Mouse (Mus musculus): ENCODE measurements around the gene Hmgb4.

Hmgb4 gene

GRCm38 (mm10) chr4:128260907-128261560, at the start of gene Hmgb4:
Gene Hmgb4, minus strand, starts transcription at chr4:128260957.
- no peaks in the 10 kb centered on the region for H3K36me3 ChIP-seq (ENCODE audit: control insufficient read depth, insufficient read depth, low read length, poor library complexity, severe bottlenecking)

GRCm38 (mm10) chr4:128306011-128306410, 45.3 kb upstream of the Hmgb4 start:
- DNase-seq (ENCODE audit: low read depth, low spot score) = no peak
- Histone ChIP-seq H3K27me3 (ENCODE audit: control insufficient read depth, insufficient read depth, low read length, poor library complexity, severe bottlenecking) (no peaks in the 10 kb centered on the region), H3K36me3 (ENCODE audit: control insufficient read depth, insufficient read depth, low read length, poor library complexity, severe bottlenecking) (no peaks in the 10 kb centered on the region)

More at GRCm38 (mm10) chr4:128260907-128261560, at the start of gene Hmgb4:
- no peak for DNase-seq (ENCODE audit: low read depth, low spot score)
- H3K27me3 ChIP-seq (ENCODE audit: control insufficient read depth, insufficient read depth, low read length, poor library complexity, severe bottlenecking) = no peaks in the 10 kb centered on the region

GRCm38 (mm10) chr4:128304049-128304448, 43.3 kb upstream of the Hmgb4 start:
- H3K36me3 ChIP-seq (ENCODE audit: control insufficient read depth, insufficient read depth, low read length, poor library complexity, severe bottlenecking) = no peaks in the 10 kb centered on the region
- DNase-seq (ENCODE audit: low read depth, low spot score) = no peak
- H3K27me3 ChIP-seq (ENCODE audit: control insufficient read depth, insufficient read depth, low read length, poor library complexity, severe bottlenecking) = no peaks in the 10 kb centered on the region

GRCm38 (mm10) chr4:128288095-128288494, 27.3 kb upstream of the Hmgb4 start:
- H3K36me3 ChIP-seq (ENCODE audit: control insufficient read depth, insufficient read depth, low read length, poor library complexity, severe bottlenecking) = no peaks in the 10 kb centered on the region
- DNase-seq (ENCODE audit: low read depth, low spot score) = no peak
- no peaks in the 10 kb centered on the region for H3K27me3 ChIP-seq (ENCODE audit: control insufficient read depth, insufficient read depth, low read length, poor library complexity, severe bottlenecking)

GRCm38 (mm10) chr4:128285009-128285408, 24.3 kb upstream of the Hmgb4 start:
- DNase-seq (ENCODE audit: low read depth, low spot score) = no peak

GRCm38 (mm10) chr4:128275586-128275985, 14.8 kb upstream of the Hmgb4 start:
- DNase-seq (ENCODE audit: low read depth, low spot score) = no peak
- H3K27me3 ChIP-seq (ENCODE audit: control insufficient read depth, insufficient read depth, low read length, poor library complexity, severe bottlenecking) = no peaks in the 10 kb centered on the region
- no peaks in the 10 kb centered on the region for H3K36me3 ChIP-seq (ENCODE audit: control insufficient read depth, insufficient read depth, low read length, poor library complexity, severe bottlenecking)

More at GRCm38 (mm10) chr4:128285009-128285408, 24.3 kb upstream of the Hmgb4 start:
- no peaks in the 10 kb centered on the region for H3K36me3 ChIP-seq (ENCODE audit: control insufficient read depth, insufficient read depth, low read length, poor library complexity, severe bottlenecking)
- H3K27me3 ChIP-seq (ENCODE audit: control insufficient read depth, insufficient read depth, low read length, poor library complexity, severe bottlenecking) = no peaks in the 10 kb centered on the region

GRCm38 (mm10) chr4:128275116-128275515, 14.4 kb upstream of the Hmgb4 start:
- DNase-seq (ENCODE audit: low read depth, low spot score) = no peak
- H3K36me3 ChIP-seq (ENCODE audit: control insufficient read depth, insufficient read depth, low read length, poor library complexity, severe bottlenecking) = no peaks in the 10 kb centered on the region
- H3K27me3 ChIP-seq (ENCODE audit: control insufficient read depth, insufficient read depth, low read length, poor library complexity, severe bottlenecking) = no peaks in the 10 kb centered on the region

GRCm38 (mm10) chr4:128273146-128273545, 12.4 kb upstream of the Hmgb4 start:
- H3K27me3 ChIP-seq (ENCODE audit: control insufficient read depth, insufficient read depth, low read length, poor library complexity, severe bottlenecking) = no peaks in the 10 kb centered on the region
- no peak for DNase-seq (ENCODE audit: low read depth, low spot score)
- H3K36me3 ChIP-seq (ENCODE audit: control insufficient read depth, insufficient read depth, low read length, poor library complexity, severe bottlenecking) = no peaks in the 10 kb centered on the region

- Histone ChIP-seq H3K27me3 (ENCODE audit: control insufficient read depth, insufficient read depth, low read length, poor library complexity, severe bottlenecking) (no peaks in the 10 kb centered on the region), H3K36me3 (ENCODE audit: control insufficient read depth, insufficient read depth, low read length, poor library complexity, severe bottlenecking) (no peaks in the 10 kb centered on the region)
- no peak for DNase-seq (ENCODE audit: low read depth, low spot score)
Measured at GRCm38 (mm10) chr4:128272501-128272900, 11.7 kb upstream of the Hmgb4 start.

- Histone ChIP-seq H3K27me3 (ENCODE audit: control insufficient read depth, insufficient read depth, low read length, poor library complexity, severe bottlenecking) (no peaks in the 10 kb centered on the region), H3K36me3 (ENCODE audit: control insufficient read depth, insufficient read depth, low read length, poor library complexity, severe bottlenecking) (no peaks in the 10 kb centered on the region)
- DNase-seq (ENCODE audit: low read depth, low spot score) = no peak
Measured at GRCm38 (mm10) chr4:128270931-128271330, 10.2 kb upstream of the Hmgb4 start.

GRCm38 (mm10) chr4:128270177-128270576, 9.4 kb upstream of the Hmgb4 start:
- no peaks in the 10 kb centered on the region for H3K36me3 ChIP-seq (ENCODE audit: control insufficient read depth, insufficient read depth, low read length, poor library complexity, severe bottlenecking)
- no peak for DNase-seq (ENCODE audit: low read depth, low spot score)
- no peaks in the 10 kb centered on the region for H3K27me3 ChIP-seq (ENCODE audit: control insufficient read depth, insufficient read depth, low read length, poor library complexity, severe bottlenecking)

- no peaks in the 10 kb centered on the region for H3K27me3 ChIP-seq (ENCODE audit: control insufficient read depth, insufficient read depth, low read length, poor library complexity, severe bottlenecking)
- DNase-seq (ENCODE audit: low read depth, low spot score) = no peak
- no peaks in the 10 kb centered on the region for H3K36me3 ChIP-seq (ENCODE audit: control insufficient read depth, insufficient read depth, low read length, poor library complexity, severe bottlenecking)
Measured at GRCm38 (mm10) chr4:128269261-128269875, 8.6 kb upstream of the Hmgb4 start.

GRCm38 (mm10) chr4:128265341-128265740, 4.6 kb upstream of the Hmgb4 start:
- Histone ChIP-seq H3K36me3 (ENCODE audit: control insufficient read depth, insufficient read depth, low read length, poor library complexity, severe bottlenecking) (no peaks in the 10 kb centered on the region), H3K27me3 (ENCODE audit: control insufficient read depth, insufficient read depth, low read length, poor library complexity, severe bottlenecking) (no peaks in the 10 kb centered on the region)
- DNase-seq (ENCODE audit: low read depth, low spot score) = no peak

- no peaks in the 10 kb centered on the region for H3K27me3 ChIP-seq (ENCODE audit: control insufficient read depth, insufficient read depth, low read length, poor library complexity, severe bottlenecking)
- DNase-seq (ENCODE audit: low read depth, low spot score) = no peak
- no peaks in the 10 kb centered on the region for H3K36me3 ChIP-seq (ENCODE audit: control insufficient read depth, insufficient read depth, low read length, poor library complexity, severe bottlenecking)
Measured at GRCm38 (mm10) chr4:128264491-128264890, 3.7 kb upstream of the Hmgb4 start.

- Histone ChIP-seq H3K27me3 (ENCODE audit: control insufficient read depth, insufficient read depth, low read length, poor library complexity, severe bottlenecking) (no peaks in the 10 kb centered on the region), H3K36me3 (ENCODE audit: control insufficient read depth, insufficient read depth, low read length, poor library complexity, severe bottlenecking) (no peaks in the 10 kb centered on the region)
- no peak for DNase-seq (ENCODE audit: low read depth, low spot score)
Measured at GRCm38 (mm10) chr4:128259211-128259610, 1.5 kb downstream of the Hmgb4 start.

Measured in splenic B cell, adult 2 months (primary cell).